Comparison of ENCODE assay signal across 8 mouse cellular contexts in the genomic region with DNA sequence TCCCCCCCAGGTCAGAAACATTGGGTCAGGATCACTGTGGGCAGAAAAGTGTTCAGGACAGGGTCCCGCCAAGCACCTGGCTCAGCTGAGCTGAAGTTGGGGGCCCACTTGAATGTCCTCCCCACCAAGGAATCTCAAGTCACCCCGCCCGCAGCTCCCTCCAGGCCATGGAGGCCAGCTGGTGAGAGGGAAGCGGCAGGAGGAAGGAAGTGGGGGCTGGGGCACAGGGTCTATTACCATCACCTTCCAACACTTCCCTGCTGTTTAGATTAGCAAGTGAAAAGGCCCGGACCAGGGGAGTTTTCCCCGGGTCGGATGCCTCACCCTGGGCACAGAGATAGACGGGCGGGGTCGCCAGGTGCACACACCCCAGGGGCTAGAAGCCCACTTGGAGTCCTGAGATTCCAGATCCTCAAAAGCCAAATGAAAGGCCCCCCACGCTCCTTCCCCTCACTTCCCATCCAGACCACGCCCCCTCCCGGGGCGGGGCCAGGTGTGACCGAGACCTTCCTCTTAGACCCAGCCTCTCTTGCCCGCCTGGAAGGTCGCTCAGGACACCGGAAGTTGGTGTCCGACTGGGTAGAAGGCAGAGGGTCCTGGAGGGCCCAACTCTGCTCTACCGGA. TPM values are rescaled to one million over a fixed set of nuclear protein-coding genes. Genes with fewer than 3 reads are reported as not detected.
DNase-seq lines count a peak whose midpoint lies in the region; ATAC-seq and TF ChIP-seq lines count a peak whose summit lies in the region.

No protein-coding gene starts in this region.

- H3K9ac ChIP-seq in embryonic facial prominence, embryonic 11.5 days (replicated peaks; ENCODE audit: low read length) = no peak overlapping the region
- no peak overlapping the region for H3K9ac ChIP-seq in hindbrain, embryonic 12.5 days
- H3K9ac ChIP-seq in limb, embryonic 14.5 days (ENCODE audit: low read depth, low read length, severe bottlenecking) = no peak overlapping the region
- peak overlapping the region; percentile 48; the same call in 1 of the 2 replicates for H3K9ac ChIP-seq in midbrain, embryonic 16.5 days (ENCODE audit: low read depth, low read length)

- H3K27ac ChIP-seq in embryonic facial prominence, embryonic 11.5 days (replicated peaks; ENCODE audit: low read depth, low read length) = no peak overlapping the region
- H3K27ac ChIP-seq in hindbrain, embryonic 12.5 days = no peak overlapping the region
- H3K27ac ChIP-seq in limb, embryonic 14.5 days (replicated peaks; ENCODE audit: low read depth, low read length) = no peak overlapping the region
- H3K27ac ChIP-seq in midbrain, embryonic 16.5 days (ENCODE audit: low read length) = no peak overlapping the region

- H3K4me1 ChIP-seq in embryonic facial prominence, embryonic 11.5 days (ENCODE audit: control insufficient read depth, insufficient read depth, low read length) = peaks cover 16% of the 10 kb centered on the region
- peaks cover 83% of the 10 kb centered on the region for H3K4me1 ChIP-seq in hindbrain, embryonic 12.5 days
- H3K4me1 ChIP-seq in limb, embryonic 14.5 days (ENCODE audit: control insufficient read depth, insufficient read depth, low read length) = peaks cover 79% of the 10 kb centered on the region
- H3K4me1 ChIP-seq in midbrain, embryonic 16.5 days (ENCODE audit: control insufficient read depth, insufficient read depth, low read length) = peaks cover 37% of the 10 kb centered on the region

- intact Hi-C loops in gastrocnemius, postnatal 36 days (cut with DNase I) = loop anchor here (10.0 kb wide), 1 partner anchor 470 kb away; no protein-coding TSS in a partner anchor
- intact Hi-C loops in left cerebral cortex, postnatal 14 days (cut with DNase I) = no loop called here

- peak; percentile 18 for DNase-seq in gastrocnemius, postnatal 25 days
- DNase-seq in gastrocnemius, postnatal 36 days = no peak
- peak; percentile 51 for DNase-seq in embryonic facial prominence, embryonic 11.5 days (ENCODE audit: low spot score)
- no peak for DNase-seq in limb, embryonic 14.5 days (ENCODE audit: low spot score)
- DNase-seq in left cerebral cortex, postnatal 14 days (ENCODE audit: low spot score in 2 of 2) = no peak
- DNase-seq in urinary bladder, adult 18-20 months (ENCODE audit: low spot score in 2 of 2) = no peak

- no peaks in the 10 kb centered on the region; the same call in 1 of the 2 replicates for H3K36me3 ChIP-seq in embryonic facial prominence, embryonic 11.5 days (replicated peaks; ENCODE audit: control insufficient read depth, insufficient read depth, low read depth, low read length)
- H3K36me3 ChIP-seq in hindbrain, embryonic 12.5 days = no peaks in the 10 kb centered on the region
- H3K36me3 ChIP-seq in limb, embryonic 14.5 days (ENCODE audit: control insufficient read depth, insufficient read depth, low read length) = no peaks in the 10 kb centered on the region
- no peaks in the 10 kb centered on the region for H3K36me3 ChIP-seq in midbrain, embryonic 16.5 days (ENCODE audit: control insufficient read depth, insufficient read depth, low read length)

- H3K4me2 ChIP-seq in embryonic facial prominence, embryonic 11.5 days (ENCODE audit: low read depth, low read length) = peak overlapping the region; percentile 34
- H3K4me2 ChIP-seq in hindbrain, embryonic 12.5 days (replicated peaks) = peak overlapping the region; percentile 41
- peak overlapping the region; percentile 30 for H3K4me2 ChIP-seq in limb, embryonic 14.5 days (replicated peaks; ENCODE audit: low read depth, low read length, severe bottlenecking)
- peak overlapping the region; percentile 35 for H3K4me2 ChIP-seq in midbrain, embryonic 16.5 days (ENCODE audit: low read length)

- H3K9me3 ChIP-seq in embryonic facial prominence, embryonic 11.5 days (replicated peaks; ENCODE audit: control insufficient read depth, low read length) = no peaks in the 10 kb centered on the region
- H3K9me3 ChIP-seq in hindbrain, embryonic 12.5 days (replicated peaks) = no peaks in the 10 kb centered on the region
- no peaks in the 10 kb centered on the region for H3K9me3 ChIP-seq in limb, embryonic 14.5 days (ENCODE audit: control insufficient read depth, low read length)
- H3K9me3 ChIP-seq in midbrain, embryonic 16.5 days (replicated peaks; ENCODE audit: control insufficient read depth, low read length, poor library complexity, severe bottlenecking) = no peaks in the 10 kb centered on the region

- no peak overlapping the region for H3K4me3 ChIP-seq in embryonic facial prominence, embryonic 11.5 days (ENCODE audit: low read depth, low read length)
- H3K4me3 ChIP-seq in hindbrain, embryonic 12.5 days = no peak overlapping the region
- H3K4me3 ChIP-seq in limb, embryonic 14.5 days (replicated peaks; ENCODE audit: low read length) = no peak overlapping the region
- no peak overlapping the region for H3K4me3 ChIP-seq in midbrain, embryonic 16.5 days (ENCODE audit: low read depth, low read length)

- ATAC-seq in embryonic facial prominence, embryonic 11.5 days (replicated peaks; ENCODE audit: insufficient number of reproducible peaks, low FRiP score, low TSS enrichment, low read depth) = no peak
- peak; percentile 47; the same call in 1 of the 2 replicates for ATAC-seq in hindbrain, embryonic 12.5 days (ENCODE audit: low FRiP score)
- ATAC-seq in limb, embryonic 14.5 days (ENCODE audit: low FRiP score, low read depth) = no peak
- no peak for ATAC-seq in midbrain, embryonic 16.5 days

- no peaks in the 10 kb centered on the region for H3K27me3 ChIP-seq in embryonic facial prominence, embryonic 11.5 days (ENCODE audit: control insufficient read depth, insufficient read depth, low read length)
- no peaks in the 10 kb centered on the region for H3K27me3 ChIP-seq in hindbrain, embryonic 12.5 days
- no peaks in the 10 kb centered on the region for H3K27me3 ChIP-seq in limb, embryonic 14.5 days (ENCODE audit: control insufficient read depth, insufficient read depth, low read length)
- H3K27me3 ChIP-seq in midbrain, embryonic 16.5 days (ENCODE audit: control insufficient read depth, insufficient read depth, low read depth, low read length) = no peaks in the 10 kb centered on the region

- 11% methylated on average over 19 of the region's 20 CpGs for WGBS in embryonic facial prominence, embryonic 11.5 days
- WGBS in hindbrain, embryonic 12.5 days = 14% methylated on average over 20 of the region's 20 CpGs
- WGBS in limb, embryonic 14.5 days = 14% methylated on average over 20 of the region's 20 CpGs
- WGBS in midbrain, embryonic 16.5 days = 17% methylated on average over 20 of the region's 20 CpGs

- TF ChIP-seq POLR2A in limb, embryonic 14.5 days (IDR thresholded peaks at IDR 0.05; ENCODE audit: borderline replicate concordance, extremely low read depth, insufficient read depth, insufficient read length) = no peak

RNA-seq across cellular contexts. Expression of a gene that starts 8.2 kb away (rescaled TPM):
- total RNA-seq in gastrocnemius, postnatal 25 days (2021) = under 1 TPM; 0.33 to 0.96 TPM
- total RNA-seq in gastrocnemius, postnatal 36 days (2021) = under 1 TPM; 0.28 to 0.49 TPM
- polyA plus RNA-seq in embryonic facial prominence, embryonic 11.5 days (2014; fragmentation: Nextera tagmentation; extraction: Ambion mirVana) = 75.6 and 87.9 TPM in 2 replicates
- 79.0 and 81.1 TPM in 2 replicates for polyA plus RNA-seq in hindbrain, embryonic 12.5 days (2016; fragmentation: Nextera tagmentation; extraction: Ambion mirVana)
- 133 and 149 TPM in 2 replicates for polyA plus RNA-seq in limb, embryonic 14.5 days (2012; rRNA removed)
- polyA plus RNA-seq in limb, embryonic 14.5 days (2014; fragmentation: Nextera tagmentation; extraction: Ambion mirVana) = 131 and 148 TPM in 2 replicates
- 20.8 and 23.8 TPM in 2 replicates for polyA plus RNA-seq in midbrain, embryonic 16.5 days (2015; fragmentation: Nextera tagmentation; extraction: Ambion mirVana)
- 10 to 100 TPM; 27.3 to 32.7 TPM for total RNA-seq in left cerebral cortex, postnatal 14 days (2021)

RNA-seq across cellular contexts. Expression of a gene that starts 9.2 kb away (rescaled TPM):
- 10 to 100 TPM; 11.7 to 15.9 TPM for total RNA-seq in gastrocnemius, postnatal 25 days (2021)
- 10 to 100 TPM; 15.1 to 15.9 TPM for total RNA-seq in gastrocnemius, postnatal 36 days (2021)
- 129 and 131 TPM in 2 replicates for polyA plus RNA-seq in embryonic facial prominence, embryonic 11.5 days (2014; fragmentation: Nextera tagmentation; extraction: Ambion mirVana)
- 110 and 115 TPM in 2 replicates for polyA plus RNA-seq in hindbrain, embryonic 12.5 days (2016; fragmentation: Nextera tagmentation; extraction: Ambion mirVana)
- polyA plus RNA-seq in limb, embryonic 14.5 days (2012; rRNA removed) = 77.7 and 79.8 TPM in 2 replicates
- 59.2 and 67.8 TPM in 2 replicates for polyA plus RNA-seq in limb, embryonic 14.5 days (2014; fragmentation: Nextera tagmentation; extraction: Ambion mirVana)
- 43.7 and 52.4 TPM in 2 replicates for polyA plus RNA-seq in midbrain, embryonic 16.5 days (2015; fragmentation: Nextera tagmentation; extraction: Ambion mirVana)
- 10 to 100 TPM; 26.0 to 26.2 TPM for total RNA-seq in left cerebral cortex, postnatal 14 days (2021)

Comparison
In these comparisons a context has a peak if more than half of its experiments do, and no peak if none do; other contexts are left out.
1. DNase-seq: peak in gastrocnemius, postnatal 25 days (single experiment) and embryonic facial prominence, embryonic 11.5 days (single experiment); none in gastrocnemius, postnatal 36 days (0 of 2), limb, embryonic 14.5 days (single experiment), left cerebral cortex, postnatal 14 days (0 of 2) and urinary bladder, adult 18-20 months (0 of 2).
2. Peak in every context shown above with its lines, with median percentiles within 50 percentile points of each other: H3K4me2 ChIP-seq.